Mouse (Mus musculus): ENCODE data around the gene Fyttd1. TPM values are rescaled to one million over a fixed set of nuclear protein-coding genes. Genes with fewer than 3 reads are reported as not detected.

The Fyttd1 gene
- total RNA-seq, 4 experiments from 2014 or later, result 107 to 123 (median 116) TPM

- no peak for DNase-seq (ENCODE audit: low spot score in 2 of 2)
These were observed 65.4 kb downstream of the Fyttd1 start for GRCm38 (mm10) chr16:32942694-32943093.

GRCm38 (mm10) chr16:32945379-32945778, 68.1 kb downstream of the Fyttd1 start:
- no peak for DNase-seq (ENCODE audit: low spot score in 2 of 2)

GRCm38 (mm10) chr16:32948016-32948415, 70.7 kb downstream of the Fyttd1 start:
- DNase-seq (ENCODE audit: low spot score in 2 of 2), result no peak

GRCm38 (mm10) chr16:32948656-32949055, 71.4 kb downstream of the Fyttd1 start:
- DNase-seq (ENCODE audit: low spot score in 2 of 2), result no peak

GRCm38 (mm10) chr16:32949281-32949680, 72.0 kb downstream of the Fyttd1 start:
- no peak for DNase-seq (ENCODE audit: low spot score in 2 of 2)

GRCm38 (mm10) chr16:32951074-32951473, 73.8 kb downstream of the Fyttd1 start:
- no peak for DNase-seq (ENCODE audit: low spot score in 2 of 2)

- no peak for DNase-seq (ENCODE audit: low spot score in 2 of 2)
These were observed 76.5 kb downstream of the Fyttd1 start for GRCm38 (mm10) chr16:32953806-32954205.

- DNase-seq (ENCODE audit: low spot score in 2 of 2), result no peak
These were observed 77.0 kb downstream of the Fyttd1 start for GRCm38 (mm10) chr16:32954304-32954703.

GRCm38 (mm10) chr16:32956889-32957288, 79.6 kb downstream of the Fyttd1 start:
- no peak for DNase-seq (ENCODE audit: low spot score in 2 of 2)

Other genes starting within 250 kb of the Fyttd1 start
- 10 to 100 TPM; 43.7 to 58.1 (median 46.2) TPM for gene Tnk2, start 233.6 kb upstream of the Fyttd1 start, total RNA-seq (2022)
- gene Muc4, start 141.6 kb upstream of the Fyttd1 start, total RNA-seq (2022), result under 1 TPM in 2 of 4 experiments, not detected in 2; 0.05 to 0.38 TPM
- under 1 TPM; 0.34 to 0.70 (median 0.42) TPM for gene Muc20, start 80.1 kb upstream of the Fyttd1 start, total RNA-seq (2022)
- gene Smbd1, start 67.0 kb upstream of the Fyttd1 start, total RNA-seq (2022), result not detected
- gene Rubcn, start 266 bp downstream of the Fyttd1 start, total RNA-seq (2022), result 10 to 100 TPM; 22.4 to 29.0 (median 25.9) TPM
- gene Lrch3, start 36.6 kb downstream of the Fyttd1 start, total RNA-seq (2022), result 10 to 100 TPM; 11.6 to 15.3 (median 13.8) TPM
- 1 to 10 TPM; 2.7 to 6.6 (median 3.9) TPM for gene Iqcg, start 178.7 kb downstream of the Fyttd1 start, total RNA-seq (2022)
- gene Rpl35a, start 179.0 kb downstream of the Fyttd1 start, total RNA-seq (2022), result 100 to 1,000 TPM; 247 to 303 (median 264) TPM
- gene Lmln, start 185.0 kb downstream of the Fyttd1 start, total RNA-seq (2022), result 1 to 10 TPM; 1.2 to 4.1 (median 2.2) TPM